Comparison of ENCODE assay signal across 28 mouse cellular contexts in the genomic region with DNA sequence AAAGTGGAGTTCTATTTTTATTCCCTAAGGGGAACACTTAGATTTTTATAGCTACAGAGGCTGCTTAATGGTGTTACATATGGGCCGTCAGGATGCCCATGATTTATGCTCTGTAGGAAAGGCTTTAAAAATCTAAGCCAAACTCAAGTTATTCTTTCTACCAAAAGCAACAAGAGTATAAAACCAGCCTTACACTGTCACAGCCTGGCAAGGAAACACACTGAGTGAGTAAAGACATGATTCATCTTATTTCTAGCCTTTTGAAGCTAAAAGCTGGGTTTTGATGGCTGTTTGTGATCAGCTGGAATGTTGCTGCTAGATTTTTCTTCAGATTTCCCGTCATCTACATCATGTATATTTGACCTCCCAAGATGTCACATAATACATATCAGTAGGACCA.
DNase-seq lines count a peak whose midpoint lies in the region; ATAC-seq and TF ChIP-seq lines count a peak whose summit lies in the region.
"Had no signal": no experiment of that assay in that cellular context is flagged by ENCODE, and none has a peak within 500 bp of the region (broad histone marks: within the 10 kb centered on the region; RNA-seq: fewer than 3 reads in every experiment).

No protein-coding gene starts in this region.

- TF ChIP-seq CTCF in kidney, postnatal 0 days (IDR thresholded peaks at IDR 0.05; ENCODE audit: low read depth), result no peak

- no peaks in the 10 kb centered on the region for H3K27me3 ChIP-seq in kidney, postnatal 0 days (ENCODE audit: insufficient read depth, low read length)
- H3K27me3 ChIP-seq in forebrain, embryonic 13.5 days, result no peaks in the 10 kb centered on the region
- H3K27me3 ChIP-seq: embryonic facial prominence, embryonic 12.5 days; embryonic facial prominence, embryonic 15.5 days; forebrain, embryonic 12.5 days; heart, embryonic 13.5 days had no signal

- no peak overlapping the region for H3K4me3 ChIP-seq in kidney, postnatal 0 days (replicated peaks; ENCODE audit: low read depth, low read length)
- no peak overlapping the region for H3K4me3 ChIP-seq in forebrain, embryonic 13.5 days
- H3K4me3 ChIP-seq: embryonic facial prominence, embryonic 12.5 days; embryonic facial prominence, embryonic 15.5 days; forebrain, embryonic 12.5 days; heart, adult 2 months; heart, embryonic 10.5 days; heart, embryonic 13.5 days had no signal

- no peak for ATAC-seq in kidney, postnatal 0 days (replicated peaks; ENCODE audit: low FRiP score, low read depth)
- ATAC-seq in forebrain, embryonic 13.5 days, result no peak
- ATAC-seq: activated CD4-positive, CD25-positive, alpha-beta regulatory T cell, adult 4 months; CD4-positive, CD25-positive, alpha-beta regulatory T cell, adult 4 months; forebrain, embryonic 16.5 days; hindbrain, postnatal 0 days; inflammation-experienced regulatory T-cells, adult 6 months had no signal

- no peaks in the 10 kb centered on the region for H3K36me3 ChIP-seq in kidney, postnatal 0 days (ENCODE audit: insufficient read depth, low read length)
- no peaks in the 10 kb centered on the region for H3K36me3 ChIP-seq in forebrain, embryonic 13.5 days (ENCODE audit: poor library complexity, severe bottlenecking)
- H3K36me3 ChIP-seq: embryonic facial prominence, embryonic 12.5 days; embryonic facial prominence, embryonic 15.5 days; forebrain, embryonic 12.5 days; heart, embryonic 10.5 days; heart, embryonic 13.5 days had no signal

- no peak overlapping the region for H3K4me2 ChIP-seq in kidney, postnatal 0 days (ENCODE audit: low read length)
- H3K4me2 ChIP-seq in forebrain, embryonic 13.5 days, result no peak overlapping the region
- H3K4me2 ChIP-seq: embryonic facial prominence, embryonic 12.5 days; embryonic facial prominence, embryonic 15.5 days; forebrain, embryonic 12.5 days; heart, embryonic 13.5 days; hindbrain, embryonic 14.5 days had no signal

- no peaks in the 10 kb centered on the region for H3K9me3 ChIP-seq in kidney, postnatal 0 days (replicated peaks; ENCODE audit: low read length)
- H3K9me3 ChIP-seq in forebrain, embryonic 13.5 days (replicated peaks), result no peaks in the 10 kb centered on the region
- H3K9me3 ChIP-seq: embryonic facial prominence, embryonic 12.5 days; embryonic facial prominence, embryonic 15.5 days; forebrain, embryonic 12.5 days; heart, embryonic 10.5 days; heart, embryonic 13.5 days had no signal

- peak; percentile 23 for DNase-seq in kidney, postnatal 0 days (ENCODE audit: low spot score)
- DNase-seq in kidney, postnatal 36 days, result no peak
- peak; percentile 62 for DNase-seq in 3T3-L1 (ENCODE audit: low read depth, low spot score)
- DNase-seq in brain, adult 2 months (ENCODE audit: low read depth, low spot score), result peak; percentile 31
- DNase-seq in mesoderm, embryonic 11.5 days (ENCODE audit: low read depth, low spot score), result peak; percentile 2
- DNase-seq in ovary, postnatal 10 days (ENCODE audit: low spot score), result no peak
- DNase-seq: adrenal gland, adult 8-10 months; adrenal gland, postnatal 25 days; cerebellum, adult 2 months; cerebellum, adult 9-11 months; cerebellum, postnatal 25 days; gastrocnemius, postnatal 10 days; gastrocnemius, postnatal 36 days; heart, adult 2 months; heart, postnatal 14 days; heart, postnatal 4 days had no signal

- no peak overlapping the region for H3K9ac ChIP-seq in kidney, postnatal 0 days (ENCODE audit: low read depth, low read length)
- no peak overlapping the region for H3K9ac ChIP-seq in forebrain, embryonic 13.5 days
- H3K9ac ChIP-seq: embryonic facial prominence, embryonic 12.5 days; embryonic facial prominence, embryonic 15.5 days; forebrain, embryonic 12.5 days; heart, embryonic 13.5 days; hindbrain, embryonic 14.5 days had no signal

- WGBS in kidney, postnatal 0 days, result 45% methylated on average over 2 of the region's 2 CpGs
- 90% methylated on average over 2 of the region's 2 CpGs for WGBS in forebrain, embryonic 13.5 days

- H3K4me1 ChIP-seq in kidney, postnatal 0 days (replicated peaks; ENCODE audit: insufficient read depth, low read length), result no peaks in the 10 kb centered on the region
- H3K4me1 ChIP-seq in forebrain, embryonic 13.5 days, result no peaks in the 10 kb centered on the region
- H3K4me1 ChIP-seq: embryonic facial prominence, embryonic 12.5 days; embryonic facial prominence, embryonic 15.5 days; forebrain, embryonic 12.5 days; heart, embryonic 10.5 days; heart, embryonic 13.5 days had no signal

- H3K27ac ChIP-seq in kidney, postnatal 0 days, result no peak overlapping the region
- H3K27ac ChIP-seq in forebrain, embryonic 13.5 days, result no peak overlapping the region
- H3K27ac ChIP-seq: embryonic facial prominence, embryonic 12.5 days; embryonic facial prominence, embryonic 15.5 days; forebrain, embryonic 12.5 days; heart, adult 2 months; heart, embryonic 10.5 days; heart, embryonic 13.5 days; hindbrain, embryonic 14.5 days; hindbrain, postnatal 0 days had no signal

Comparison
In these comparisons a context has a peak if more than half of its experiments do, and no peak if none do; other contexts are left out.
1. DNase-seq: peak in kidney, postnatal 0 days (single experiment), 3T3-L1 (single experiment), brain, adult 2 months (single experiment) and mesoderm, embryonic 11.5 days (single experiment); none in kidney, postnatal 36 days (0 of 2) and ovary, postnatal 10 days (single experiment).